Comparison of ENCODE assay signal across 9 mouse cellular contexts in the genomic region with DNA sequence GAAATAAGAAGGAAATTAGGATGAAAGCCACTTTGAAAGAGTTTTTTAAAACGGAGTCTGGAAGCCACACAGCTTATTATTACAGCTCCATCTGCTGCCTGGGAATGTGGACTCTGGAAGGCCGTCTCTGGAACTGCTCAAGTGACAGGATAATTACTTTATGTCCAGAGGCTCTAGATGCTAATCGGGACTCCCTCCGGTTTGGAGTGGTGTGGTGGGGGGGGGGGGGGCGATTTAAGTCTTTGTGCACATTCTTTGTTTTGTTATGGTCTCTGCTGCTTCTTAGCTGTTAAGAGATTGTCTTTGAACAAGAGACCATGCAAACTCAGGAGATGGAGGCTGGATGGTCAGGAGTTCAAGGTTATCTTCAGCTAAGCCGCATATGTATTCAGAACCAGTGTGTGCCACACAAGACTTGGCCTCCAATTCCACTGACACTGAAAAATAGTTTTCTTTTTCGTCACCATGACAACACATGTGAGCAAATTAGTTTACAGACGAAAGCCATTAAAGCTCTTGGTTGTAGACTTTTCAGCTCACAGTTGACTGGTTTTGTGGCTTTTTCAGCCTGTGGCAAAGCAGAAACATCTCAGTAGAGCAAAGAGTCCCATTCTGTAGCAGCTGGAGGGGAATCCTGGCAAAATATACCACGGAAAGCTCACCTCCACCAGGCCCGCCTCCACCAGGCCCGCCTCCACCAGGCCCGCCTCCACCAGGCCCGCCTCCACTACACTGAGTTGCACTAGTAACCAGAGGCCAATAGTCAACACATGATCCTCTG. TPM values are rescaled to one million over a fixed set of nuclear protein-coding genes. Genes with fewer than 3 reads are reported as not detected.
A peak's percentile ranks its signal among the peaks of the same experiment; 100 is the strongest.
DNase-seq lines count a peak whose midpoint lies in the region; ATAC-seq and TF ChIP-seq lines count a peak whose summit lies in the region.
"Had no signal": no experiment of that assay in that cellular context is flagged by ENCODE, and none has a peak within 500 bp of the region (broad histone marks: within the 10 kb centered on the region; RNA-seq: fewer than 3 reads in every experiment).

No protein-coding gene starts in this region.

- H3K9ac ChIP-seq in hindbrain, embryonic 16.5 days (ENCODE audit: low read depth, low read length), result no peak overlapping the region
- H3K9ac ChIP-seq in hindbrain, postnatal 0 days (replicated peaks; ENCODE audit: low read length), result no peak overlapping the region
- no peak overlapping the region for H3K9ac ChIP-seq in midbrain, embryonic 14.5 days (replicated peaks; ENCODE audit: low read length)

- H3K4me2 ChIP-seq in hindbrain, embryonic 16.5 days (ENCODE audit: low read length), result no peak overlapping the region
- no peak overlapping the region for H3K4me2 ChIP-seq in hindbrain, postnatal 0 days (ENCODE audit: low read depth, low read length)
- H3K4me2 ChIP-seq in midbrain, embryonic 14.5 days (ENCODE audit: low read length), result no peak overlapping the region

- ATAC-seq in hindbrain, embryonic 16.5 days, result no peak
- no peak for ATAC-seq in hindbrain, postnatal 0 days
- no peak for ATAC-seq in midbrain, embryonic 14.5 days (ENCODE audit: low FRiP score, low TSS enrichment)
- ATAC-seq: CD4-positive, CD25-positive, alpha-beta regulatory T cell, adult 4 months had no signal

- WGBS in hindbrain, embryonic 10.5 days, result 49% methylated on average over 13 of the region's 13 CpGs
- WGBS in hindbrain, embryonic 16.5 days, result 26% methylated on average over 13 of the region's 13 CpGs
- 37% methylated on average over 13 of the region's 13 CpGs for WGBS in hindbrain, postnatal 0 days
- WGBS in midbrain, embryonic 14.5 days, result 44% methylated on average over 13 of the region's 13 CpGs

- no peak for TF ChIP-seq CTCF in brain, embryonic 14.5 days (IDR thresholded peaks at IDR 0.05; ENCODE audit: borderline replicate concordance, extremely low read depth, insufficient read depth, insufficient read length)
- no peak for TF ChIP-seq CTCF in hindbrain, postnatal 0 days (IDR thresholded peaks at IDR 0.05; ENCODE audit: low read depth)

- H3K9me3 ChIP-seq in hindbrain, embryonic 10.5 days, result peaks cover 7% of the 10 kb centered on the region; the same call in 1 of the 2 replicates
- peaks cover 2% of the 10 kb centered on the region; the same call in 1 of the 2 replicates for H3K9me3 ChIP-seq in hindbrain, embryonic 16.5 days (ENCODE audit: control insufficient read depth, low read length)
- no peaks in the 10 kb centered on the region for H3K9me3 ChIP-seq in hindbrain, postnatal 0 days (ENCODE audit: low read length)
- no peaks in the 10 kb centered on the region for H3K9me3 ChIP-seq in midbrain, embryonic 14.5 days (ENCODE audit: control insufficient read depth, low read length)

- H3K27me3 ChIP-seq in hindbrain, embryonic 10.5 days (ENCODE audit: insufficient read depth, poor library complexity, severe bottlenecking), result no peaks in the 10 kb centered on the region
- no peaks in the 10 kb centered on the region for H3K27me3 ChIP-seq in hindbrain, embryonic 16.5 days (replicated peaks; ENCODE audit: control insufficient read depth, insufficient read depth, low read length)
- H3K27me3 ChIP-seq in hindbrain, postnatal 0 days (ENCODE audit: insufficient read depth, low read length), result no peaks in the 10 kb centered on the region
- no peaks in the 10 kb centered on the region for H3K27me3 ChIP-seq in midbrain, embryonic 14.5 days (ENCODE audit: control insufficient read depth, insufficient read depth, low read length)

- no peak overlapping the region for H3K4me3 ChIP-seq in hindbrain, embryonic 10.5 days
- H3K4me3 ChIP-seq in hindbrain, embryonic 16.5 days (ENCODE audit: low read length), result no peak overlapping the region
- no peak overlapping the region for H3K4me3 ChIP-seq in hindbrain, postnatal 0 days (ENCODE audit: low read length)
- H3K4me3 ChIP-seq in midbrain, embryonic 14.5 days (replicated peaks; ENCODE audit: low read depth, low read length), result no peak overlapping the region

- DNase-seq in hindbrain, embryonic 10.5 days (ENCODE audit: low spot score), result peak; percentile 20
- DNase-seq in brain, embryonic 14.5 days (ENCODE audit: low read depth), result peak; percentile 61
- DNase-seq in hindbrain, postnatal 0 days (ENCODE audit: low spot score), result peak; percentile 54
- peak; percentile 28 for DNase-seq in midbrain, embryonic 14.5 days
- DNase-seq in adrenal gland, postnatal 14 days, result no peak
- DNase-seq in cerebellum, adult 11-12 months, result no peak
- DNase-seq in adrenal gland, adult 8-10 months, result no peak

- TF ChIP-seq POLR2A in brain, embryonic 14.5 days (IDR thresholded peaks at IDR 0.05; ENCODE audit: borderline replicate concordance, extremely low read depth, insufficient read depth, insufficient read length, poor library complexity, severe bottlenecking), result no peak

- H3K36me3 ChIP-seq in hindbrain, embryonic 10.5 days, result no peaks in the 10 kb centered on the region
- H3K36me3 ChIP-seq in hindbrain, embryonic 16.5 days (ENCODE audit: control insufficient read depth, insufficient read depth, low read length), result no peaks in the 10 kb centered on the region
- H3K36me3 ChIP-seq in hindbrain, postnatal 0 days (ENCODE audit: insufficient read depth, low read length), result no peaks in the 10 kb centered on the region
- H3K36me3 ChIP-seq in midbrain, embryonic 14.5 days (ENCODE audit: control insufficient read depth, insufficient read depth, low read length), result no peaks in the 10 kb centered on the region

- peak overlapping the region; percentile 59; the same call in 1 of the 2 replicates for H3K27ac ChIP-seq in hindbrain, embryonic 10.5 days
- no peak overlapping the region for H3K27ac ChIP-seq in hindbrain, embryonic 16.5 days (ENCODE audit: low read depth, low read length)
- no peak overlapping the region for H3K27ac ChIP-seq in hindbrain, postnatal 0 days
- H3K27ac ChIP-seq in midbrain, embryonic 14.5 days (replicated peaks; ENCODE audit: low read depth, low read length), result no peak overlapping the region

- H3K4me1 ChIP-seq in hindbrain, embryonic 10.5 days (replicated peaks), result peaks cover 27% of the 10 kb centered on the region
- H3K4me1 ChIP-seq in hindbrain, embryonic 16.5 days (ENCODE audit: control insufficient read depth, insufficient read depth, low read depth, low read length), result peaks cover 8% of the 10 kb centered on the region
- H3K4me1 ChIP-seq in hindbrain, postnatal 0 days (ENCODE audit: insufficient read depth, low read length), result no peaks in the 10 kb centered on the region; the same call in 1 of the 2 replicates
- H3K4me1 ChIP-seq in midbrain, embryonic 14.5 days (ENCODE audit: control insufficient read depth, insufficient read depth, low read length), result peaks cover 15% of the 10 kb centered on the region; the same call in 1 of the 2 replicates

RNA-seq across cellular contexts. Expression of a gene that starts 31.4 kb away (rescaled TPM):
- polyA plus RNA-seq in hindbrain, embryonic 10.5 days (2016; fragmentation: Nextera tagmentation; extraction: Ambion mirVana), result 66.3 and 94.9 TPM in 2 replicates
- 39.4 and 41.5 TPM in 2 replicates for polyA plus RNA-seq in hindbrain, embryonic 16.5 days (2015; fragmentation: Nextera tagmentation; extraction: Ambion mirVana)
- polyA plus RNA-seq in brain, embryonic 14.5 days (2012; rRNA removed), result 28.1 and 34.9 TPM in 2 replicates
- 25.2 and 27.2 TPM in 2 replicates for total RNA-seq in hindbrain, postnatal 0 days (2014; rRNA removed)
- 46.1 and 48.4 TPM in 2 replicates for polyA plus RNA-seq in hindbrain, postnatal 0 days (2015; fragmentation: Nextera tagmentation; extraction: Ambion mirVana)
- 45.6 and 54.0 TPM in 2 replicates for polyA plus RNA-seq in midbrain, embryonic 14.5 days (2014; fragmentation: Nextera tagmentation; extraction: Ambion mirVana)
- total RNA-seq in adrenal gland, postnatal 14 days (2021), result 70.4 and 76.2 TPM in 2 replicates
- total RNA-seq in adrenal gland, adult 8-10 months (2022), result 10 to 100 TPM; 74.8 to 92.4 (median 80.0) TPM

Comparison
In these comparisons a context has a peak if more than half of its experiments do, and no peak if none do; other contexts are left out.
1. DNase-seq: peak in hindbrain, embryonic 10.5 days (single experiment), brain, embryonic 14.5 days (single experiment), hindbrain, postnatal 0 days (single experiment) and midbrain, embryonic 14.5 days (single experiment); none in adrenal gland, postnatal 14 days (single experiment), cerebellum, adult 11-12 months (single experiment) and adrenal gland, adult 8-10 months (single experiment).